ENCODE assay signal across 8 mouse cellular contexts in genomic region chr8:71477196-71477845, GRCm38 (mm10). TPM values are rescaled to one million over a fixed set of nuclear protein-coding genes. Genes with fewer than 3 reads are reported as not detected.
DNase-seq lines count a peak whose midpoint lies in the region; ATAC-seq and TF ChIP-seq lines count a peak whose summit lies in the region.

No protein-coding gene starts in this region.

- 48% methylated on average over 14 of the region's 14 CpGs for WGBS in kidney, embryonic 14.5 days
- WGBS in embryonic facial prominence, embryonic 11.5 days, result 37% methylated on average over 14 of the region's 14 CpGs
- 52% methylated on average over 14 of the region's 14 CpGs for WGBS in intestine, embryonic 15.5 days

- no peaks in the 10 kb centered on the region for H3K79me2 ChIP-seq in myocyte (ENCODE audit: control insufficient read depth, insufficient read depth)

- H3K27me3 ChIP-seq in kidney, embryonic 14.5 days (ENCODE audit: control insufficient read depth, insufficient read depth, low read length), result no peaks in the 10 kb centered on the region
- H3K27me3 ChIP-seq in ES-Bruce4 (ENCODE audit: control insufficient read depth, insufficient read depth, low read length, poor library complexity, severe bottlenecking) (no peaks in the 10 kb centered on the region), myocyte (ENCODE audit: control insufficient read depth, insufficient read depth, insufficient read length) (no peaks in the 10 kb centered on the region)
- H3K27me3 ChIP-seq in embryonic facial prominence, embryonic 11.5 days (ENCODE audit: control insufficient read depth, insufficient read depth, low read length), result no peaks in the 10 kb centered on the region
- no peaks in the 10 kb centered on the region for H3K27me3 ChIP-seq in intestine, embryonic 15.5 days (replicated peaks)

- no peak for ATAC-seq in kidney, embryonic 14.5 days (ENCODE audit: low FRiP score, low TSS enrichment)
- no peak for ATAC-seq in embryonic facial prominence, embryonic 11.5 days (replicated peaks; ENCODE audit: insufficient number of reproducible peaks, low FRiP score, low TSS enrichment, low read depth)
- ATAC-seq in intestine, embryonic 15.5 days, result no peak

- peaks cover 14% of the 10 kb centered on the region for H3K4me1 ChIP-seq in kidney, embryonic 14.5 days (ENCODE audit: control insufficient read depth, insufficient read depth, low read length)
- H3K4me1 ChIP-seq in ES-Bruce4 (ENCODE audit: control insufficient read depth, insufficient read depth, low read length), result no peaks in the 10 kb centered on the region
- H3K4me1 ChIP-seq in embryonic facial prominence, embryonic 11.5 days (ENCODE audit: control insufficient read depth, insufficient read depth, low read length), result peaks cover 5% of the 10 kb centered on the region; the same call in 1 of the 2 replicates
- peaks cover 12% of the 10 kb centered on the region for H3K4me1 ChIP-seq in intestine, embryonic 15.5 days (replicated peaks)

- TF ChIP-seq POLR2A in ES-Bruce4 (IDR thresholded peaks at IDR 0.05; ENCODE audit: insufficient read depth, low read length) (no peak), myocyte (IDR thresholded peaks at IDR 0.05; ENCODE audit: insufficient read length, low read depth) (no peak)

- H3K4me2 ChIP-seq in kidney, embryonic 14.5 days (replicated peaks; ENCODE audit: low read depth, low read length), result peak overlapping the region; percentile 89
- H3K4me2 ChIP-seq in embryonic facial prominence, embryonic 11.5 days (ENCODE audit: low read depth, low read length), result peak overlapping the region; percentile 86
- H3K4me2 ChIP-seq in intestine, embryonic 15.5 days (replicated peaks), result peak overlapping the region; percentile 93
- peak overlapping the region; percentile 57 for H3K4me2 ChIP-seq in myocyte (ENCODE audit: low read depth)

- no peak overlapping the region for H3K27ac ChIP-seq in kidney, embryonic 14.5 days (ENCODE audit: low read depth, low read length)
- H3K27ac ChIP-seq in ES-Bruce4 (ENCODE audit: insufficient read depth, low read length), result no peak overlapping the region
- H3K27ac ChIP-seq in embryonic facial prominence, embryonic 11.5 days (replicated peaks; ENCODE audit: low read depth, low read length), result no peak overlapping the region
- H3K27ac ChIP-seq in intestine, embryonic 15.5 days, result no peak overlapping the region

- DNase-seq in kidney, adult 8-10 months, result no peak
- DNase-seq in embryonic facial prominence, embryonic 11.5 days (ENCODE audit: low spot score), result peak; percentile 43
- no peak for DNase-seq in layer of hippocampus, postnatal 25 days (ENCODE audit: extremely low spot score in 1 of 2, low spot score in 1 of 2)
- no peak for DNase-seq in layer of hippocampus, adult 9-11 months

- H3K9me3 ChIP-seq in kidney, embryonic 14.5 days (ENCODE audit: control insufficient read depth, low read length), result no peaks in the 10 kb centered on the region
- no peaks in the 10 kb centered on the region for H3K9me3 ChIP-seq in ES-Bruce4 (replicated peaks; ENCODE audit: control insufficient read depth, insufficient read depth, low read length, poor library complexity, severe bottlenecking)
- no peaks in the 10 kb centered on the region for H3K9me3 ChIP-seq in embryonic facial prominence, embryonic 11.5 days (replicated peaks; ENCODE audit: control insufficient read depth, low read length)
- H3K9me3 ChIP-seq in intestine, embryonic 15.5 days, result no peaks in the 10 kb centered on the region

- TF ChIP-seq EP300 in ES-Bruce4 (IDR thresholded peaks at IDR 0.05; ENCODE audit: insufficient read depth, low read depth, low read length), result no peak

- peaks cover 35% of the 10 kb centered on the region for H3K36me3 ChIP-seq in kidney, embryonic 14.5 days (ENCODE audit: control insufficient read depth, insufficient read depth, low read length)
- H3K36me3 ChIP-seq in ES-Bruce4 (ENCODE audit: control insufficient read depth, insufficient read depth, low read length, poor library complexity, severe bottlenecking) (peaks cover 7% of the 10 kb centered on the region), myocyte (ENCODE audit: control insufficient read depth, insufficient read depth) (peaks cover under 1% of the 10 kb centered on the region)
- H3K36me3 ChIP-seq in embryonic facial prominence, embryonic 11.5 days (replicated peaks; ENCODE audit: control insufficient read depth, insufficient read depth, low read depth, low read length), result peaks cover 11% of the 10 kb centered on the region; the same call in 1 of the 2 replicates
- H3K36me3 ChIP-seq in intestine, embryonic 15.5 days, result peaks cover 32% of the 10 kb centered on the region

- peak overlapping the region; percentile 72 for H3K9ac ChIP-seq in kidney, embryonic 14.5 days (ENCODE audit: low read depth, low read length)
- peak overlapping the region; percentile 87 for H3K9ac ChIP-seq in ES-Bruce4 (ENCODE audit: low read depth, poor library complexity, severe bottlenecking)
- H3K9ac ChIP-seq in embryonic facial prominence, embryonic 11.5 days (replicated peaks; ENCODE audit: low read length), result no peak overlapping the region
- H3K9ac ChIP-seq in intestine, embryonic 15.5 days, result peak overlapping the region; percentile 72

- H3ac ChIP-seq in myocyte (ENCODE audit: control insufficient read depth, insufficient read length), result peak overlapping the region; percentile 71

- TF ChIP-seq CTCF in ES-Bruce4 (IDR thresholded peaks at IDR 0.05; ENCODE audit: low read depth, low read length), result peak; percentile 87

- peak overlapping the region; percentile 53 for H3K4me3 ChIP-seq in kidney, embryonic 14.5 days (ENCODE audit: low read length)
- H3K4me3 ChIP-seq in ES-Bruce4 (ENCODE audit: low read depth, low read length) (peak overlapping the region; percentile 10), myocyte (no peak overlapping the region)
- H3K4me3 ChIP-seq in embryonic facial prominence, embryonic 11.5 days (ENCODE audit: low read depth, low read length), result peak overlapping the region; percentile 52
- peak overlapping the region; percentile 66 for H3K4me3 ChIP-seq in intestine, embryonic 15.5 days (replicated peaks)

TF ChIP-seq in myocyte, 11 proteins besides CTCF, POLR2A, EP300 and RAD21 (continues in another document):
- TF ChIP-seq TCF12 (IDR thresholded peaks at IDR 0.05; ENCODE audit: insufficient read depth, poor library complexity, severe bottlenecking) (no peak), MYOD1 (IDR thresholded peaks at IDR 0.05; ENCODE audit: control insufficient read depth in 1 of 3, insufficient read length in 2 of 3, low read depth in 2 of 3) (no peak), CEBPB (IDR thresholded peaks at IDR 0.05; ENCODE audit: insufficient read depth, poor library complexity, severe bottlenecking) (no peak), POLR2AphosphoS2 (IDR thresholded peaks at IDR 0.05; ENCODE audit: insufficient read length, low read depth) (no peak), E2F4 (IDR thresholded peaks at IDR 0.05; ENCODE audit: insufficient read depth) (no peak), USF1 (IDR thresholded peaks at IDR 0.05; ENCODE audit: low read depth) (no peak), MYOG (IDR thresholded peaks at IDR 0.05; ENCODE audit: control insufficient read depth in 1 of 3, insufficient read depth in 1 of 3, insufficient read length in 2 of 3, low read depth in 2 of 3) (no peak), SRF (IDR thresholded peaks at IDR 0.05; ENCODE audit: control insufficient read depth, insufficient read length, low read depth) (no peak)

RNA-seq across cellular contexts. Expression of gene Dda1, which starts 8.3 kb away (rescaled TPM):
- polyA plus RNA-seq in kidney, embryonic 14.5 days (2014; fragmentation: Nextera tagmentation; extraction: Ambion mirVana), result 106 and 113 TPM in 2 replicates
- polyA plus RNA-seq in ES-Bruce4 (2011; ENCODE audit: insufficient read depth, insufficient read length, low read depth, missing spikeins), result 37.5 and 38.2 TPM in 2 replicates
- polyA plus RNA-seq in embryonic facial prominence, embryonic 11.5 days (2014; fragmentation: Nextera tagmentation; extraction: Ambion mirVana), result 105 and 115 TPM in 2 replicates
- 90.2 and 91.3 TPM in 2 replicates for polyA plus RNA-seq in intestine, embryonic 15.5 days (2015; fragmentation: Nextera tagmentation; extraction: Ambion mirVana)
- polyA plus RNA-seq in myocyte (2012; fragmentation: generic; extraction: Trizol), result 117 TPM
- total RNA-seq in layer of hippocampus, postnatal 25 days (2021), result 10 to 100 TPM; 95.6 to 97.2 TPM

RNA-seq across cellular contexts. Expression of gene Ano8, which starts 8.4 kb away (rescaled TPM):
- 2.9 and 3.4 TPM in 2 replicates for polyA plus RNA-seq in kidney, embryonic 14.5 days (2014; fragmentation: Nextera tagmentation; extraction: Ambion mirVana)
- polyA plus RNA-seq in ES-Bruce4 (2011; ENCODE audit: insufficient read depth, insufficient read length, low read depth, missing spikeins), result 7.0 and 7.1 TPM in 2 replicates
- 3.1 and 3.2 TPM in 2 replicates for polyA plus RNA-seq in embryonic facial prominence, embryonic 11.5 days (2014; fragmentation: Nextera tagmentation; extraction: Ambion mirVana)
- polyA plus RNA-seq in intestine, embryonic 15.5 days (2015; fragmentation: Nextera tagmentation; extraction: Ambion mirVana), result 1.4 TPM in 2 replicates
- 27.5 TPM for polyA plus RNA-seq in myocyte (2012; fragmentation: generic; extraction: Trizol)
- total RNA-seq in layer of hippocampus, postnatal 25 days (2021), result 10 to 100 TPM; 53.5 to 58.0 TPM

RNA-seq across cellular contexts. Expression of gene Gtpbp3, which starts 10.6 kb away (rescaled TPM):
- 6.6 and 8.4 TPM in 2 replicates for polyA plus RNA-seq in kidney, embryonic 14.5 days (2014; fragmentation: Nextera tagmentation; extraction: Ambion mirVana)
- polyA plus RNA-seq in ES-Bruce4 (2011; ENCODE audit: insufficient read depth, insufficient read length, low read depth, missing spikeins), result 14.8 and 16.3 TPM in 2 replicates
- 4.8 and 5.4 TPM in 2 replicates for polyA plus RNA-seq in embryonic facial prominence, embryonic 11.5 days (2014; fragmentation: Nextera tagmentation; extraction: Ambion mirVana)
- 13.6 and 16.3 TPM in 2 replicates for polyA plus RNA-seq in intestine, embryonic 15.5 days (2015; fragmentation: Nextera tagmentation; extraction: Ambion mirVana)
- polyA plus RNA-seq in myocyte (2012; fragmentation: generic; extraction: Trizol), result 17.5 TPM
- 10 to 100 TPM; 28.4 to 36.4 TPM for total RNA-seq in layer of hippocampus, postnatal 25 days (2021)

RNA-seq across cellular contexts. Expression of gene Mrpl34, which starts 12.6 kb away (rescaled TPM):
- polyA plus RNA-seq in kidney, embryonic 14.5 days (2014; fragmentation: Nextera tagmentation; extraction: Ambion mirVana), result 178 and 192 TPM in 2 replicates
- polyA plus RNA-seq in ES-Bruce4 (2011; ENCODE audit: insufficient read depth, insufficient read length, low read depth, missing spikeins) (68.1 and 77.0 TPM in 2 replicates), myocyte (2012; fragmentation: generic; extraction: Trizol) (79.0 TPM)
- polyA plus RNA-seq in embryonic facial prominence, embryonic 11.5 days (2014; fragmentation: Nextera tagmentation; extraction: Ambion mirVana), result 180 and 185 TPM in 2 replicates
- polyA plus RNA-seq in intestine, embryonic 15.5 days (2015; fragmentation: Nextera tagmentation; extraction: Ambion mirVana), result 199 and 214 TPM in 2 replicates
- 10 to 100 TPM; 49.9 to 54.7 TPM for total RNA-seq in layer of hippocampus, postnatal 25 days (2021)

RNA-seq across cellular contexts. Expression of gene Abhd8, which starts 13.9 kb away (rescaled TPM):
- 26.5 and 32.5 TPM in 2 replicates for polyA plus RNA-seq in kidney, embryonic 14.5 days (2014; fragmentation: Nextera tagmentation; extraction: Ambion mirVana)
- polyA plus RNA-seq in ES-Bruce4 (2011; ENCODE audit: insufficient read depth, insufficient read length, low read depth, missing spikeins), result 10.1 and 13.7 TPM in 2 replicates
- polyA plus RNA-seq in embryonic facial prominence, embryonic 11.5 days (2014; fragmentation: Nextera tagmentation; extraction: Ambion mirVana), result 30.1 and 37.4 TPM in 2 replicates
- 34.6 and 37.5 TPM in 2 replicates for polyA plus RNA-seq in intestine, embryonic 15.5 days (2015; fragmentation: Nextera tagmentation; extraction: Ambion mirVana)
- 67.0 TPM for polyA plus RNA-seq in myocyte (2012; fragmentation: generic; extraction: Trizol)
- total RNA-seq in layer of hippocampus, postnatal 25 days (2021), result 100 to 1,000 TPM; 235 to 284 TPM
